Mouse (Mus musculus) cerebellum, adult 2 months (tissue): ENCODE measurements around the gene Tfdp2. TPM values are rescaled to one million over a fixed set of nuclear protein-coding genes. Genes with fewer than 3 reads are reported as not detected.
"Not testable (repeated sequence)": the region's sequence is repeated elsewhere in the genome, so short reads cannot be mapped to it uniquely, and the experiment has no call there.

ENCODE experiments used
- DNase-seq, 2 experiments: peaks; one replicate each; pipeline ENCODE4 v3.0.0; 2021
- H3K27ac ChIP-seq: fragments of 200-500 bp; 2 replicates; pipeline ENCODE4 v1.5.1; 2012; ENCODE audit warnings: low read length, control low read depth, inconsistent platforms; ENCODE audit not compliant: insufficient read depth
- H3K27me3 ChIP-seq: fragments of 200-500 bp; 2 replicates; pipeline ENCODE4 v1.6.1; 2012; ENCODE audit warnings: inconsistent platforms, mild to moderate bottlenecking, low read length, moderate library complexity; ENCODE audit not compliant: control insufficient read depth, insufficient read depth
- H3K4me1 ChIP-seq: fragments of 200-500 bp; 2 replicates; pipeline ENCODE4 v1.6.1; 2011; ENCODE audit warnings: low read length; ENCODE audit not compliant: control insufficient read depth, insufficient read depth
- H3K4me3 ChIP-seq: fragments of 200-500 bp; replicated peaks from 2 replicates; pipeline ENCODE3; 2011; ENCODE audit warnings: mild to moderate bottlenecking, low read depth, low read length, control low read depth; ENCODE audit not compliant: insufficient read depth
- CTCF ChIP-seq: fragments of 200-500 bp; IDR thresholded peaks from 2 replicates; pipeline ENCODE4 v1.5.1; 2011; ENCODE audit warnings: low read depth, mild to moderate bottlenecking, control low read depth, low read length, moderate library complexity, borderline replicate concordance; ENCODE audit not compliant: insufficient read depth
- POLR2A ChIP-seq: fragments of 200-500 bp; IDR thresholded peaks from 2 replicates; pipeline ENCODE4 v1.6.1; 2011; ENCODE audit warnings: low read length, control low read depth, borderline replicate concordance; ENCODE audit not compliant: insufficient read depth
- WGBS: fragments of 180-500 bp; shearing (Covaris S2); methylation state at CpG from one replicate; pipeline ENCODE4 v1.1.7; 2018; 5-methylcytosine and 5-hydroxymethylcytosine counted together
- polyA plus RNA-seq: library from polyadenylated mRNA; depleted of rRNA; stranded (reverse); fragments of >200 nt; gene quantifications from 2 replicates; pipeline ENCODE4 v1.2.3, GENCODE M21; 2012; rRNA removed

Gene Tfdp2
- polyA plus RNA-seq, result 17.8 and 19.3 TPM in 2 replicates

- Histone ChIP-seq H3K27ac (peak within 1 kb of the TSS; percentile 60), H3K27me3 (no peaks in the 10 kb centered on the region), H3K4me3 (peak within 1 kb of the TSS; percentile 95), H3K4me1 (peaks cover 6% of the 10 kb centered on the region; the same call in 1 of the 2 replicates)
- under 1% methylated on average over 78 of the region's 81 CpGs for WGBS
- peak; percentile 88 to 91 for DNase-seq
- TF ChIP-seq CTCF (no peak), POLR2A (peak; percentile 57; the same call in 1 of the 2 replicates)
Measured at GRCm38 (mm10) chr9:96195885-96196622, at the start of gene Tfdp2. TSS of gene Tfdp2 (plus strand) at chr9:96196275.

GRCm38 (mm10) chr9:96152801-96153200 lies 43.3 kb upstream of the Tfdp2 start:
- no peak overlapping the region for H3K27ac ChIP-seq
- H3K4me1 ChIP-seq, result no peaks in the 10 kb centered on the region
- H3K27me3 ChIP-seq, result no peaks in the 10 kb centered on the region
- H3K4me3 ChIP-seq, result no peak overlapping the region
- DNase-seq, result no peak
- 86% methylated on average over 7 of the region's 7 CpGs for WGBS
- TF ChIP-seq POLR2A (no peak), CTCF (no peak)

- no peak for TF ChIP-seq CTCF
- no peak for TF ChIP-seq POLR2A
- WGBS, result 58% methylated on average over 4 of the region's 4 CpGs
Measured at GRCm38 (mm10) chr9:96158431-96158830, 37.6 kb upstream of the Tfdp2 start.

GRCm38 (mm10) chr9:96159047-96159446 lies 37.0 kb upstream of the Tfdp2 start:
- H3K4me3 ChIP-seq, result no peak overlapping the region
- H3K27ac ChIP-seq, result no peak overlapping the region
- no peaks in the 10 kb centered on the region for H3K4me1 ChIP-seq
- TF ChIP-seq POLR2A (no peak), CTCF (no peak)
- H3K27me3 ChIP-seq, result no peaks in the 10 kb centered on the region
- WGBS, result 87% methylated on average over 3 of the region's 3 CpGs
- no peak for DNase-seq

More at GRCm38 (mm10) chr9:96158431-96158830, 37.6 kb upstream of the Tfdp2 start:
- no peak overlapping the region for H3K4me3 ChIP-seq
- no peak overlapping the region for H3K27ac ChIP-seq
- no peaks in the 10 kb centered on the region for H3K27me3 ChIP-seq
- DNase-seq, result no peak
- no peaks in the 10 kb centered on the region for H3K4me1 ChIP-seq

- Histone ChIP-seq H3K27me3 (no peaks in the 10 kb centered on the region), H3K4me3 (no peak overlapping the region), H3K27ac (no peak overlapping the region), H3K4me1 (no peaks in the 10 kb centered on the region)
- 86% methylated on average over 3 of the region's 3 CpGs for WGBS
- DNase-seq, result no peak
- TF ChIP-seq POLR2A, result no peak
- no peak for TF ChIP-seq CTCF
Measured at GRCm38 (mm10) chr9:96160767-96161166, 35.3 kb upstream of the Tfdp2 start.

GRCm38 (mm10) chr9:96162421-96162820 lies 33.7 kb upstream of the Tfdp2 start:
- Histone ChIP-seq H3K27ac (no peak overlapping the region), H3K27me3 (no peaks in the 10 kb centered on the region), H3K4me1 (no peaks in the 10 kb centered on the region), H3K4me3 (no peak overlapping the region)
- no peak for DNase-seq
- no peak for TF ChIP-seq POLR2A
- TF ChIP-seq CTCF, result no peak
- WGBS, result 80% methylated on average over 5 of the region's 5 CpGs

GRCm38 (mm10) chr9:96163443-96163842 lies 32.6 kb upstream of the Tfdp2 start:
- Histone ChIP-seq H3K4me3 (no peak overlapping the region), H3K4me1 (no peaks in the 10 kb centered on the region), H3K27ac (no peak overlapping the region), H3K27me3 (no peaks in the 10 kb centered on the region)
- DNase-seq, result no peak
- WGBS, result 98% methylated on average over 7 of the region's 7 CpGs
- TF ChIP-seq POLR2A, result no peak
- TF ChIP-seq CTCF, result no peak

- H3K27ac ChIP-seq, DNase-seq, H3K4me1 ChIP-seq, H3K4me3 ChIP-seq, H3K27me3 ChIP-seq: not testable (repeated sequence)
- WGBS, result 96% methylated on average over 15 of the region's 15 CpGs
Measured at GRCm38 (mm10) chr9:96163983-96164382, 32.1 kb upstream of the Tfdp2 start.
